Mouse (Mus musculus): ENCODE measurements around the gene Tiam1.

The Tiam1 gene

GRCm38 (mm10) chr16:89917404-89917803 lies 226.2 kb downstream of the Tiam1 start:
- DNase-seq (ENCODE audit: low read depth, low spot score), result no peak

DNA sequence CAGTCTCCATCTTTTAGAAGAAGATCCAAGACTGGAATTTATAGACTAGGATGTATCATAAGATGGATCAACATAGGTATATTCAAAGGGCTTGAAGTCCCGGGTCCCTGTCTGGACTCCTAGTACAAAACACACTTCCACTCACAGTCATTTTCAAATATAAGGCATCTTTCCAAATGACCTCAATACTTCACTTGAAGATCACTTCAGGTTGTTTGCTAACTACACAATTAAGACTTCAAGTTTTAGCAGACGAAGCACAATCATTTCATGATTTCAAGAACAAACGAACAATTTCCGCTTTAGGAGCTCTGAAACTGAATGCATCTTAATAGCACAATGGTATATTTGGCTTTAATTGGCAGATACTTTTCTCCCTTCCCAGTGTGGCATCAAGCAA lies 228.6 kb downstream of the Tiam1 start:
- DNase-seq (ENCODE audit: low read depth, low spot score), result no peak

- no peak for DNase-seq (ENCODE audit: low read depth, low spot score)
Observed at GRCm38 (mm10) chr16:89912686-89913375, 230.7 kb downstream of the Tiam1 start.

DNA sequence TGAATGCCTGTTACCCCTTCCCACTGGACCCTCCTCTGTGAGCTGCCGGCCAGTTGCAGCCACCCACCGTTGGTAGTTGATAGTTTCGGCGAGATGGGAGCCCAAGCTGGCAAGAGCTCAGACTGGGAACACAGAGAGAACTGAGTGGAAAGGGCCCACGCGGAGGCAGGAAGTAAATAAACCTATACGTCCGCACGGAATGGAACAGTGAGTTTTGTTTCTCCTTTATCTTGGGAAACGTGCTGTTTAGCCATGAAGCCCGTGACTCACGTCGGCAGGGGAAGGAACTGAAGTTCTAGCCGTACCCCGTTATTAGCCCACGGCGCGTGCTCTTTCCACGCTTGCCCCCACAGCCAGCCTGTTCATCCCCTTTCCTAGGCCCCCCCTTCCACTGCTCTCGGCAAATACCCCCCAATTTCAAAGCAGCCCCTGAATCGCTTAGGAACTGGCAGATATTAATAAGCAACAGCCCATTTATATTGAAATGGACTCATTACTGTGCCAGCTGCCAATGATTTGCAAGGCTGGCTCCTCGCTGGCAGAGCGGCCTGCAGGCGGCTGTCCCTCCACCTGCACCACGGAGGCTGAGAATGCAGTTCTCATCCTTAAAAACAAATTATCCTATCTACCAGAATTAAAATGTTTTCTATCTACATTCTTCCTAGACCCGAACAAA lies 234.0 kb downstream of the Tiam1 start:
- no peak for DNase-seq (ENCODE audit: low read depth, low spot score)

DNA sequence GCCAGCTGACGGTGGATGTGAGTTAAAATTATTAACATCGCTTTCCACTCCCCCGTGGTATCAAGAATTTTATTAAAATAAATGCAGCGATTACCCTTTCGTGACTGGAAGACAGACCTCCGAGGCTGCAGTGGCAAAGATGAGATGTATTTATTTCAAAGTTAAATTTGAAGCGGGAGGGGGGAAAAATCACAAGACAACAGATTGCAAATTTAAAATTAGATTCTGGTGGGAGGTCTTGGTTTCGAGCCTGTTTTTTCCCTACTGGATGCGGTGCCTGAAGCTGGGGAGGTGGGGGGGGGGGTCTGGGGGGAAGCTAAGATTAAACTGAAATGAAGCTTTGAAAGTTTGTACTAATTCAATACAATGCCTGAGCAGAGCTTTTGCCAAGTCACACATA lies 235.9 kb downstream of the Tiam1 start:
- DNase-seq (ENCODE audit: low read depth, low spot score), result no peak

DNA sequence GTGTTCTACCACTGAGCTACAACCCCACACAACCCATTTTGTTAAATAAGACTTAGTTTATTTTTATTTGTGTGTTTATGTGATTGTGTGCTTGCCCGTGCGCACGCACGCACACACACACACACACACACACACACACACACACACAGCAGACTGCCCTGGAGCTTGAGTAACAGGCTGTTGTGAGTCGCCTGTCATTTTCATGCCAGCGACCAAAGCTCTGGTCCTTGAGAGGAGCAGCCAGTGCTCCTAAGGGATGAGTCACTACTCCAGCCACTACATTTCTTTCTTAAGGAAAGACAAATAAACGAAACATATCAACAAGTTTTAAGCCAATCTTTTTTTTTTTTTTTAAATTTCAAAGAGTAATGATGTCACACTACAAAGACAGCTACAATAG lies 236.7 kb downstream of the Tiam1 start:
- DNase-seq (ENCODE audit: low read depth, low spot score), result no peak

DNA sequence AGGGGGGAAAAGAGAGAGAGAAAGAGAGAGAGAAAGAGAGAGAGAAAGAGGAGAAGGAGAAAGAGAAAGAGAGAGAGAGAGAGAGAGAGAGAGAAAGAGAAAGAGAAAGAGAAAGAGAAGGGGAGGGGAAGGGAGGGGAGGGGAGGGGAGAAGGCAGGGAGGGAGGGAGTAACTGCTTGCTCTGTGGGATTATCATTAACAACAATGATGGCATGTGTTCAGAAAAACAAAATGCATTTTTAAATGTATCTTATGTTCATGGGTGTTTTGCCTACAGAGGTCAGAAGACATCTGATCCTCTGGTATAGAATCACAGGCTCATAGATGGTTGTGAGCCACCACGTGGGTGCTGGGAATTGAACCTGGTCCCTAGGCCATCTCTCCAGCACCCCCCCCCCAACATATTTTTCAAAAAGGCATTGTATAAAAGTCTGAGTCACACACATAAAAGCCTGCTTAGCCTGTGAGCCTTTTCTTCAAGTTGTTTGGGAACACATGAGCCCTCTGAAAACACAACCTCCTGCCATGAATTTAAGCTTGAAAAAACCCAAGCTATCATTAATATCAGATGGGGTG lies 237.8 kb downstream of the Tiam1 start:
- no peak for DNase-seq (ENCODE audit: low read depth, low spot score)

- no peak for DNase-seq (ENCODE audit: low read depth, low spot score)
Observed at GRCm38 (mm10) chr16:89904121-89904520, 239.4 kb downstream of the Tiam1 start.

DNA sequence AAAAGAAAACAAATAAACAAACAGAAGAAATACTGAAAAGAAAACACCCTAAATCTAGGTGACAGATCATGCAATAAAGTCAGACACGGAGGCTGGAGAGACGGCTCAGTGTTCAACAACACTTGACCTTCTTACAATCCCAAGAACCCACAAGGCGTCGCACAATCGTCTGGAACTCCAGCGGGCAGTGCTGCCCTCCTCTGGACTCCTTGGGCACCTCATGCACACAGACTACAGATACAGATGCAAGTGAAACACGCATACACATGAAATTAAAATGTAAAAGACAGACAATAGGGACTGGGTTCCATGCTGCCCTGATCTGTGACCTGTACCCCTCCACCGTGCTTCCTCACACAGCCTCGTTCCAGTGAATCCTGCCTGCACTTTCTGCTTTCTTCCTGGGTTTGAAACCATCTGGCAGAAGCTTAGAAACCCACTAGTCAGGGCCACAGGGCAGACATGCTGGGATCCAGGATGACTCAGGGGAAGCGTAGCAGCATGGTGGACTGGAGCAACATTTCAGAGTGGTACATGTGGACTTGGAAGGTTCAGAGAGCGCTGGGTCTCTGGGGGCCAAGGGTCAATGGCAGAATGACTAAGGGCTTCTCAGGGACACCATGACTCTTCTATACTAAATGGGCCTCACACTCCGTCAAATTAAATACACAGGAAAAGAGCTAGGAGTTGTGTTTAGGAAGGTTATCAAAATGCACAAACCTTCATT lies 240.8 kb downstream of the Tiam1 start:
- DNase-seq (ENCODE audit: low read depth, low spot score), result no peak

DNA sequence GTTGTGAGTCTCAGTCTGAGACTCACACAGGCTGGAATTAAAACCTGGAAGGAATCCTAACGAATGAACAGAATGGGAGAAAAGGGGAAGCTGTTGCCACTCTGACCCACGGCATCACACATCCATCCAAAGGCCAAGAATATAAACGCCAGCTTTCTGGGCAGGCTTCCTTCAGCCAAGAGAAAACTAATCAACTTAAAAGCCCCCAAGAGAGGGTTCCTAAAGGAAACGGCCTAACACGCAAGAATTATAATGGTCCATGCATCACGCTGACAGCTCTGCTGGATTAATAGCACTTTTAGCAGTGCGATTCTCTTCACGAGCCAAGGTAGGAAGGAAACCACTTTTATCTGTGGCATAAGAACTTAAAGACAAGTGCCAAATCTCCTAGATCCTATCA lies 242.9 kb downstream of the Tiam1 start:
- peak; percentile 35 for DNase-seq (ENCODE audit: low read depth, low spot score)

DNA sequence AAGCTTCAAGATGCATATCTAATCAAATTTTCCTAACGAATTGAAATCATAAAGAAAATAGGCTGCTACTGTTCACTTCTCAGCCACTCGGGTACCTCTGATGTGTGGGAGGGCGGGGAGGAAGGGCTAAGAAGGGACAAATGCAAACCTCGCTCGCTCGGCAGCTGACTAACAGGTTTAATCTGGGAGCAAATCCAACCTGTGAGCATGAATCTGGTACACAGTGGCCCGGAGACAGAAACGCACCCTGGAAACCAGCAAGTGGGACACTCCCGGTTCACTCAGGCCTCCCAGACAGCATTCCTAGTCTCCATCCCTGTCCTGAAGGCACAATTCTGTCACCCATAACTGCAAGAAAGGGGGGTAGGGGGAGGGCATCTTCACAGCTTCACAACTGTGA lies 244.4 kb downstream of the Tiam1 start:
- no peak for DNase-seq (ENCODE audit: low read depth, low spot score)

GRCm38 (mm10) chr16:89898299-89898625 lies 245.3 kb downstream of the Tiam1 start:
- no peak for DNase-seq (ENCODE audit: low read depth, low spot score)

DNA sequence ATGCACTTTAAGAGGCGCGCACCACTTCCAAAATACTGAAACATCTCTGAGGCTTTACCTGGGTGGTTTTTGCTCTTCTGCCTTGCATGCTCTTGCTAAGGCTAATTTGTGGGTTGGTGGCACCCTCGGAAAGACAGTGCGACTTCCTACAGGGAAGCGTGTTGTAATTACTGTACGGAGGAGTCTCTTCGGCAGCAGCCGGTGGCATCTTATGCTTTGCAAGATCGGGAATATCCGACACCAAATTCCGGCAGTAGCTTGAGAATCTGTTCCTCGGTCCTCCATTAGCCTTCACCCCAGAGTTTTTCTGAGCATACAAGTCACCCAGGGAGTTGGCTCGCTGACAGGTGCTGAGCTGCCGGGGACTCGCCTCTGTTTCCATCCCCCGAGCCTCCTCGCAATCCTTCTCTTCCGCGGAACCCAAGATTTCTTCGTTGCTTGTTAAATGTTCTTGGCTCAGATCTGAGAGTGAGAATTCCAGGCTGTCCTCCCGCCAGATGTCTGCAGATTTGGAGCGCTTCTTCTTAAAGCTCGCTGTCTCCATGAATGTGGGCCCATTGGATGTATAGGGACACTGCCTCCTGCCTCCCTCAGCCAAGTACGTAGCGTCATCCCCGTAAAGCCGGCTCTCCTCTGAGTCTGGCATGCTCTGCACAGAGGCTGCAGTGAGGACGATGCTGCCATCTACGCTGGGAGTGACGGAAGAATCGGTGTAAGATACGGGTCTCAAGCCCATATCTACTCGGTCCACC lies 245.8 kb downstream of the Tiam1 start:
- DNase-seq (ENCODE audit: low read depth, low spot score), result no peak

DNA sequence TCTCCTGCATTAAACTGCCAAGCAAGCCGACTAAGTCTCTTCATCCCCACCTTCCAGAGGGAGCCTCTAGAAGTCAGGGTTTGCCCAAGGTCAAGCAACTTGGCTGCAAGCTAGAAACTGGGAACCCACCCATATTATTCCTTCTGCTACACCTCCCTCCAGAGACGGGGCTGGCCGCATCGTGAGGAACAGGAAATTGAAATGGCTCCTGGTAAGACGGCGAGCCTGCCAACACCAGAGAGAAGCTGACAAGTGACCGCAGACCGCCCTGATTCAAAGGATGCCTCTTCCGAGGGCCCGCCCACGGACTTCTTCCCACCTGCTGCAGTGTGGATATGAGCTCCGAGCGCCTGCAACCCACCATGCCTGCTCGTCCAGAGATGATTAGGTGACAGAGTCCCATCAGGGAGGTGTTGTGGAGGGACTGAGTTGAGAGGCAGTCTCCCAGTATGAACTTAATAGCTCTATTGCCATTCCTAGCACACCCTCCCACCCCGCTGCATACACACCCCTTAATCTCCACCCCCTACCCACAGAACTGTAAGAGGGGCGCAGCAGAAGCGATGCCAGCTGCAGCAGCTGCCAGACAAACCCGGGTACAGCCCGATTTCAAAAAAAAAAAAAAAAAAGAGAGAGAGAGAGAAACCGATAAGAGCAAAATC lies 246.6 kb downstream of the Tiam1 start:
- no peak for DNase-seq (ENCODE audit: low read depth, low spot score)

DNA sequence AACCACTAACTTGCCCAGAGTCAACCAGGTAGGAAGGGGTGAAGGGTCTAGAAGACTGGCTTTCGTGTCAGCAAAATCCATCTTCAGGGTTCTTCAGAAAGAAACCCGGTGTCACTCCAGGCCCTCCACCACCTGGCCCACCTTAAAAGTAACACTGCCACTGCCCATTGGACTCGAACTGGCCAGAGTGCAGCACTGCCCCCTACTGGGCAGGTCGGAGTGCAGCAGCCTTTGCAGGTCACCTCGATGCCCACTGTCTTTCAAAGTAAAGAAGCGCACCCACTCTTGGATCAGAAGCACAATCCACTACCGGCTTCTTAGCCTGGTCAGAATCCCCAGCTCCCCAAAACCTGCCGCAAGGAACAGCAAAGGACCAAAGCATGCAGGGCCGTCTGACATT lies 247.2 kb downstream of the Tiam1 start:
- no peak for DNase-seq (ENCODE audit: low read depth, low spot score)

GRCm38 (mm10) chr16:89895283-89895682 lies 248.3 kb downstream of the Tiam1 start:
- no peak for DNase-seq (ENCODE audit: low read depth, low spot score)

DNA sequence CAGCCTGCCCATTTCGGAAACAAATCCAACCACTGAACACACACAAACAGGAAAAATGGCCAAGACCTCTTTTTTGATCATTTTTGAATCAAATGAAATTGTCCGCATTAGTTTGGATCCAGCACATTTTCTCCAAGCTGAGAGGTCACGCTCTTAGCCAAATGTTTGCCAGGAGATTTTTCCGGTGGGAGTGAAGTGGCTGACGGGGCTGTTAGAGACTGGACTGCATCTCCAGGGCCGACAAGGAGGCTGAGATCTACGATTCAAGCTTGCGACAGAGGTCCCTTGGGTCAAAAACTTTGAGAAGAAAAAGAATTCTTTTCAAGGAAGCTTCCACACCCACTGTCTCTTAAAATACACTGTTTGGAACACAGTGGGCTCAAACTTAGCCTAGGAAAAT lies 248.8 kb downstream of the Tiam1 start:
- no peak for DNase-seq (ENCODE audit: low read depth, low spot score)

DNA sequence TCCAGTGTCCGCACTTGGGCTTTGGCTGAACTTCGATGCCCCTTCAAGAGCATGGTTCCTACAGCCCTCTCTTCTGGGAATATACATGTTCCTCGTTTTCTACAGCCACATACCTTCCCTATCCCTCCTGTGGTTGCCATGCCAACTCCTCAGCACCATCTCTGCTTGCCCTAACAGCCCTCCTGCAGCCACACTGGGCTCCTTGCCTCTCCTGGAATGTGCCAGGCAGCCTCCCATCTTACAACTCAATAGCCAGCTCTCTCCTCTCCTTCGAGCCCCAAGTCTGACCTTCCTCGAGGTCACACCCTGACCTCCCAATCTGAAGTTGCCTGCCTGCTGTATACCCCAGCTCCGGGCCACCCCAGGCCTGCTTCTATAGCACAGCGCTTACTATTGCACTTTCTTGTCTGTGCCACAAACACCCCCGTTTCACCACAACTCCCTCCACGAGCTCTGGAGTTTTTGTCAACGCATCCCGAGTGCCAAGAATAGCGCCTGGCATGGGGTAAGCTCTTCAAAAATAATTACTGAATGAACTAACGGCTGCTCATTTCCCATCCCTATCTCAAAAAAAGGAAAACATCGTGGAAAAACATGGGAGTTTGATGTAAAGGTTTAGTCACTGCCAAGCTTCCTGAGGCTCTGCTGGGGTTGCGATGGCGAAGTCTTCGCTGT lies 252.9 kb downstream of the Tiam1 start:
- no peak for DNase-seq (ENCODE audit: low read depth, low spot score)

GRCm38 (mm10) chr16:89889890-89890462 lies 253.6 kb downstream of the Tiam1 start:
- no peak for DNase-seq (ENCODE audit: low read depth, low spot score)

DNA sequence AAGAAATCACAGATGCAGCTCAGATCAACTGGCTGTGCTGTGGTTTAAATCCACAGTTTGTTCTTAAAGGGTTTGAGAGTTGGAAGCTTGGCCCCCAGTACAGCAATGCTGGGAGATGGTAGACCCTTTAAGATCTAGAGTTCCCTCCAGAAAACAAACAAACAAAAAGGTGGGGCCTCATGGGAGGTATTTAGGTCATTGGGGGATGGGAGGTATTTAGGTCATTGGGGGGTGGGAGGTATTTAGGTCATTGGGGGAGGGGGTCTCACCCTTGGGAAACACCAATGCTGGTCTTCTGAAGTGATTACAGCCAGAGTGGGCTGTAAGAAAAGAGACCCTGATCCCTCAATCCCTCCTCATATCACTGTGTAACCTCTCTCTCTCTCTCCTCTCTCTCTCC lies 257.0 kb downstream of the Tiam1 start:
- DNase-seq (ENCODE audit: low read depth, low spot score), result no peak

Data from embryo, embryonic 11.5 days (tissue).